Mouse (Mus musculus) heart, postnatal 25 days (tissue): ENCODE measurements at regions not wholly inside any gene's neighbourhood (a gene's known extent, or its start where the extent isn't known, plus 50 kb on each side); places are given as distances from the start of the nearest gene placed in this dataset.

Experiments used
- DNase-seq: peaks from one replicate; pipeline ENCODE4 v3.0.0; 2022; ENCODE audit warnings: low spot score
- intact Hi-C: fragments of 180-260 bp; cut with DNase I; formaldehyde crosslinking; loops from one replicate; pipeline ENCODE4 v1.15.1; 2025

DNA sequence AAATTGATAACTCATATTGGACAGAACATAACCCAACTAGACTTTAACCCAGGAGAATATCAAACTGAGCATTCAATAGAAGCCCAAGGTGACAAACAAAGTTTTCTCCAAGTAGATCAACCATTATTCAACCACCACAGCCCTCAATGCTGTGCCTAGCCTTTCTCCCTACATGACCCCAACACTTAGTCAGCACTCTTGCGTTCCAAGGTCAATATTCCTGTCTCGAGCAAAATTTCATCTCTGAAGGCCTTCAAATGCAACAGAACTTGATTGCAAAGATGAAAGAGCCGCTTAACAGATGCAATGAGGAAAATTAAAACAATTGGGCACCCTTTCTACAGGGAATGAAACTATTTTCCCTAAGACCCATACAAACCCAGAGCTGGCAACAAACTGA, 485.1 kb downstream of the Synb start:
- intact Hi-C loops = no loop called here
- no peak for DNase-seq

- intact Hi-C loops = no loop called here
- DNase-seq = no peak
These were observed 486.2 kb downstream of the Synb start for GRCm38 (mm10) chr14:68807918-68808317.

DNA sequence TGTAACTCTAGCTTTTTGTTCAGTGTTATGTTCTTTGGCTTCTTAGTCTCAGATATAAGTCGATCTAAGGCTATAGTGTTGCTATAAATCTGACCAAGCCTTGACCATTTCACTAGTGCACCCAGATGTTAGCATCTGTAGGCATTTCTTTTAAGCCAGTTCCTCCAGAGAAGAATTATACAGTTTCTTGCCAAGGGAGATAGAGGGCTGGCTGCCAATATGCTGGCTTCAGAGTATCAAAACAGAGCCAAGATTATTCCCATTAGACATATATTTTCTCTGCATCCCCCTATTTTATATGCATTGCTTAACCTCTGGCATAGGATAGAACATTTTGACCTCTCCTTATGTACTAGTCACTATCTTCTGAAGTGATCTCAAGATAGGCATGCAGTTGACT, 487.5 kb downstream of the Synb start:
- no peak for DNase-seq
- intact Hi-C loops = no loop called here

GRCm38 (mm10) chr14:68784395-68784794, 509.7 kb downstream of the Synb start:
- no peak for DNase-seq
- intact Hi-C loops = no loop called here

GRCm38 (mm10) chr14:68783216-68783615, 510.9 kb downstream of the Synb start:
- intact Hi-C loops = no loop called here
- DNase-seq = no peak

DNA sequence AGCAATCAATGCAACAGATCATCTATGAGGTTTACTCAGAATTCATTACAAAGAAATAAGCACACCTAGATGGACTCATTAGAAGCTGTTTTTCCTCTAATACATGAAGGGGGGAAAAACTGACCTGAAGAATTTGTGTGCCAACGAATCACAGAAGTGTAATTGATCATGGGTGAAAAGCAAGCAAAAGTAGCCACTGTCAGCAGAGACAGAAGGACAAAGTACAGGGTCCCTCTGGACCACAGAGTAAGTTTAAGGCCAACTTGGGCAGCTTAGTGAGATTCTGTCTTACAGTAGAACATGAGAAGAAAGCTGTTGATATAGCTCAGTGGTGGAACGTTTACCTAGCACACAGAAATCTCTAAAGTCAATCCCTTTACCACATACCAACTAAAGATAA, 523.7 kb downstream of the Synb start:
- intact Hi-C loops = no loop called here

GRCm38 (mm10) chr14:68762916-68763315, 531.2 kb downstream of the Synb start:
- DNase-seq = peak; percentile 45
- intact Hi-C loops = no loop called here

More for the DNA sequence above, 523.7 kb downstream of the Synb start:
- DNase-seq = no peak

DNA sequence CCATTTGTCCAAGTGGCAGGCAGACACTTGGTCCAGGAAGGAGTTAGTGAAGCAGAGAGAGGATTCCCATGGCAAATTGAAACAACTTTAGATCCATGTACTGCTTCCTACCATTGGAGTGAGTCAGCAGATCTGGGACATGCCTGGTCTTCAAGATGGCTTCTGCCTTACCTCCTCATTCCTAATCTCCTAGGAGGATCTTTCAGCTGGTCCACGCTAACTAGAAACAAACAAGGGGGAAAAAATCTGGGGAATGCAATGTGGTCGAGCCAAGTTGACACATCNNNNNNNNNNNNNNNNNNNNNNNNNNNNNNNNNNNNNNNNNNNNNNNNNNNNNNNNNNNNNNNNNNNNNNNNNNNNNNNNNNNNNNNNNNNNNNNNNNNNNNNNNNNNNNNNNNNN, 549.4 kb downstream of the Synb start:
- no peak for DNase-seq
- intact Hi-C loops = no loop called here

GRCm38 (mm10) chr14:68738474-68738873, 555.6 kb downstream of the Synb start:
- intact Hi-C loops = no loop called here
- no peak for DNase-seq

GRCm38 (mm10) chr14:68735756-68736155, 558.3 kb downstream of the Synb start:
- intact Hi-C loops = loop anchor here (1.0 to 2.0 kb wide), 3 partner anchors 231 to 409 kb away; no protein-coding TSS in a partner anchor
- peak; percentile 16 for DNase-seq

- intact Hi-C loops = no loop called here
These were observed 572.9 kb downstream of the Synb start for GRCm38 (mm10) chr14:68721156-68721555.

DNA sequence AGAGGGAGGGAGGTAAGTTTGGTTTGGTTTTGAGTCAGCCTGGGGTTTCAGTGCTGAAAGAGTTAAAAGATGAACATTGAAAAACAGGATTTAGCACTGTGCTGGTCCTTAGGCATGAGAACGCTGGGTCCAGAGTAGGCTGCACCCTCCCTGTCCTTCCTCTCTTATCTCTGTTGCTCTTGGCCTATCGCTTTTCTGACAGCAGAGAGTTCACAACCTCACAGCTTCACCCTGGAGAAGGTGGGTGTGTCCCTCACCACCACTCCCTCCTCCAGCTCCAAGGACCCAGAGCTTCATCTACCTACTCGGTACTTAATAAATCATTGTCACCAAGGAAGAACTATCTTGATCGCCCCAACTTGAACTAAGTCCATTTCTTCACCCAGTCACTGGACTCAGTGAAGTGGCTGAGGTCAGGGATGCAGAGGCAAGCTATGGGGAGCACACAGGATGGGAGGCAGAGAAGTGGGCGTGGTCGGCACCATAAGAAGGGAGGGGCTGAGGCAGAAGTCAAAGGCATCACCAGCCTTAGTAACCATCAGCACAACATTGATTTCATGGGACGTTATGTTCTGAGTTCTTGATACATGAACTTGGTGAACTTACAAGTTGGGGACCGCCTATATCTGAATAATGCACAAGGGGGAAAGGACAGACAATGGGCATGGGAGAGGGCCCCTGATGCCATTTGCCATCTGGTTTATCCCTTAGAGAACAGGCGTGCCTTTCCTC, 574.5 kb downstream of the Synb start:
- no peak for DNase-seq
- intact Hi-C loops = no loop called here

More at GRCm38 (mm10) chr14:68721156-68721555, 572.9 kb downstream of the Synb start:
- DNase-seq = no peak

DNA sequence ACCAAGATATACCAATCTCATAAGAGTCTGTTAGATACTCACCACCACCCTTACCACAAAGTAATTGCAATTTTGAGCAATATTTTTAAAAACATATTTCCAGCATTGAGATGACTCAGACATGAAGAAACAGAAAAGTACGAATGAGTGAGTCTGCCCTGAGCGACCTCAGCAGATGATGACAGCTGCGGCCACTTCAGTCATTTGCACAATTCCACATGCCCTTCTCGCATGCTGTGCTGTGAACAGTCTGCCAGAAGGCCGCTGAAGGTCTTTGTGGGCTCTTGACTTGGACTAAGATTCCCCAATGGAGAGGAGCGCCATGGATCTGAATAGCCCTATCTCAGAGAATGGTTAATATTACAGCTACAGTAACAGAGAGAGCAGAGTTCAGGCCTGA, 575.3 kb downstream of the Synb start:
- intact Hi-C loops = no loop called here
- no peak for DNase-seq
